Mouse (Mus musculus): ENCODE results near the gene Exosc2.

Exosc2 gene

GRCm38 (mm10) chr2:31724730-31725490 lies 54.4 kb downstream of the Exosc2 start:
- DNase-seq (ENCODE audit: low read depth, low spot score) = no peak

GRCm38 (mm10) chr2:31727576-31728277 lies 57.2 kb downstream of the Exosc2 start:
- no peak for DNase-seq (ENCODE audit: low read depth, low spot score)

- DNase-seq (ENCODE audit: low read depth, low spot score) = no peak
Observed at GRCm38 (mm10) chr2:31730640-31731039, 60.1 kb downstream of the Exosc2 start.
